Mouse (Mus musculus) left cerebral cortex, adult 2 months (tissue): ENCODE measurements around the gene Zfp385a. TPM values are rescaled to one million over a fixed set of nuclear protein-coding genes. Genes with fewer than 3 reads are reported as not detected.
"Not testable (repeated sequence)": the region's sequence is repeated elsewhere in the genome, so short reads cannot be mapped to it uniquely, and the experiment has no call there.

Experiments used
- DNase-seq, 2 experiments: peaks; one replicate each; pipeline ENCODE4 v3.0.0; 2021 to 2022; ENCODE audit warnings: low spot score in 2 of 2, mixed read lengths in 1 of 2; ENCODE audit errors: extremely low spot score in 1 of 2
- H3K27ac ChIP-seq: fragments of 200-600 bp; 2 replicates; pipeline ENCODE4 v1.8.1; 2022
- H3K4me3 ChIP-seq: fragments of 200-600 bp; 2 replicates; pipeline ENCODE4 v1.8.1; 2022
- CTCF ChIP-seq: fragments of 200-600 bp; IDR thresholded peaks from 2 replicates; pipeline ENCODE4 v1.8.1; 2022; ENCODE audit warnings: antibody characterized with exemption, mild to moderate bottlenecking, moderate library complexity
- intact Hi-C: fragments of 180-260 bp; cut with DNase I; formaldehyde crosslinking; loops from one replicate; pipeline ENCODE4 v1.15.1; 2025
- microRNA-seq, 2 experiments: library from miRNA; unstranded; fragments of <30 nt; microRNA quantifications; one replicate each; pipeline ENCODE4 v1.2.0; 2021
- total RNA-seq, 2 experiments: library from RNA; stranded (reverse); gene quantifications; 2 replicates each; pipeline ENCODE4 v1.2.3; 2021

The Zfp385a gene
- total RNA-seq, 2 experiments from 2014 or later = 66.1 to 77.5 TPM

DNA sequence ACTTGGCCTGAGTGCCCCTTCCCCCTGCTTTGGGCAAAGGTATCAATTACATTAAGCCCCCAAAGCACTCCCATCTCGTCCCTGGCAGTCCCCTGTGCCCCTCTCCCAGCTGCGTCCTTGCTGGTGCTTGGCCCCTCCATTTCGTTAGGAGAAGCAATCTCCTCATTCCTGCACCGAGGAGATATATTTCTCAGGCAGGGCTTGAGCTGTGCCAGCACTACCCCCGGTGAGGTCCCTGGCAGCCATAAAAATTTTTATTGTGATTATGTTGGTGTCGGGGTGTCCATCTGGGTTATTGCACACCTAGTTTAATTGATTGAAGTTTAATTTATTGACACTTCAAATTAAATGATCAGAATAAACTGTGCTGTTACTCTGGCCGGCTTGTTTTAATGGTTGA is 61.9 kb downstream of the Zfp385a start:
- intact Hi-C loops = no loop called here

GRCm38 (mm10) chr15:103275943-103276342 is 64.0 kb downstream of the Zfp385a start:
- H3K27ac ChIP-seq, DNase-seq, H3K4me3 ChIP-seq, intact Hi-C loops: not testable (repeated sequence)

More for the DNA sequence above, 61.9 kb downstream of the Zfp385a start:
- Histone ChIP-seq H3K27ac (no peak overlapping the region), H3K4me3 (no peak overlapping the region)
- no peak for TF ChIP-seq CTCF
- DNase-seq = no peak

DNA sequence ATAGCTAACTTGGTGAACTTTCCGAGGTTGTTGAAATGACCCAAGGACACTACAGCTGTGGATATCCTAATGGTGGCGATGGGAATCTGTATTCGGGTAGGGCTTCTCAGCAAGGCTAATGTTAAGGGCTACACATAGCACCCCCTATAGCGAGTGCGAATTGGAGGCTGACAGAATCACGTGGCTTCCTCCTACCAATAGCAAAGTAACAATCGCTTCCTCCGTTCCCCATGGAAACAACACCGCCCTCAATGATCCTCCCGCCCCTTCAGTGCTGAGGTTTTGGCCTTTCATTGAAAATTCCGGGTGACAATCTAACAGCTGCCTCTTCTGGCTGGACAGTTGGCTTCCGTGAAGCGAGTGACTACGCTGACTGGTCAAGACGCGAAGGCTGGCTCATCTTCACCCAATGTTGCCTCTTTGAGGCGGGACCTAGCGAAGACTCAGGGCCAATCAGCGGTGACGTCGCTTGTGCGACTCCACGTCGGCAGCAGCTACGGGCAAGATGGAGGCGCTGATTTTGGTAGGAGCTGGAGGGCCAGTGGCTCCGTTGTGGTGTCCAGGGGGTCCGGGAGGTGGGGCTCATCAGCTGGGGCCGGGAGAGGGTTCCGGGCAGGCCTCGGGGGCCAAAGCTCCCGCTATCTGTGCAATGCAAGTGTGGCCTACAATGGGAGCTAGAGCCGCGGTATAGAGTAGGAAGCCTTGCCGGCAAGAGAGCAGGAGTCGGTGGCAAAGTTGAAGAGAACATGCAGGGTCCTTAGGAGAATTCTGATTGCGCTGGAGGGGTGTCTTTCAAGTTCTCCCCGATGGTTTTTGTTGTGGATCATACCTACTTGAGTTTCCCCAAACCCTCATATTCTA is 67.2 kb downstream of the Zfp385a start, which contains the start of gene Copz1:
Gene Copz1, plus strand, starts transcription at position 296 of the 861 bp plus-strand sequence.
- TF ChIP-seq CTCF = peak; percentile 6; the same call in 1 of the 2 replicates
- Histone ChIP-seq H3K27ac (peak within 1 kb of the TSS; percentile 84), H3K4me3 (peak within 1 kb of the TSS; percentile 85)
- DNase-seq = peak; percentile 94 to 96
- intact Hi-C loops = loop anchor here (1.0 kb wide), 1 partner anchor 32 kb away; the partner anchor contains the start of gene Hnrnpa1

DNA sequence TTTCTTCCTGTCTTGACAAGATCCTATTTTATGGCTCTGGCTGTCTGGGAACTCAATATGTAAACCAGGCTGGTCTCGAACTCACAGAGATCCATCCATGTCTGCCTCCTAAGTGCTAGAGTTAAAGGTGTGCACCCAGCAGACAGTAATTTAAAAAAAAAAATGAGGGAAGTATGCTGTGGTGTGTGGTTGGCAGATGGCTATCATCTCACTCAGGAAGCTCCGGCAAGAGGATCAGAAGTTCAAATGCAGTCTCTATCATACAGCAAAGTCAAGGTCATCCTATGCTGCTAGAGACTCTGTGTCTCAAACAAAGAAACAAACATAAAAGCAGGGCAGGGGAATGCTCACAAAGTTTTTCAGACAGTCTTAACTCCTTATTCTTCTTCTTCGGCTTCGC is 71.0 kb downstream of the Zfp385a start:
- DNase-seq = no peak
- no peak for TF ChIP-seq CTCF
- Histone ChIP-seq H3K4me3 (no peak overlapping the region), H3K27ac (no peak overlapping the region)
- intact Hi-C loops = no loop called here

GRCm38 (mm10) chr15:103264794-103265193 is 75.1 kb downstream of the Zfp385a start:
- TF ChIP-seq CTCF = no peak
- intact Hi-C loops = no loop called here
- no peak for DNase-seq
- H3K27ac ChIP-seq = no peak overlapping the region
- no peak overlapping the region for H3K4me3 ChIP-seq

Small RNA genes lying within 50 kb of the gene (microRNA-seq; reads per million reads assigned to microRNA genes)
- gene Mir148b (52.8 to 62.1 reads per million in 2 experiments), gene Mir6963 (0 reads per million in 2 experiments)

Other genes starting within 250 kb of the Zfp385a start
- 10 to 100 TPM; 20.7 to 23.2 TPM for gene Smug1, start 173.0 kb downstream of the Zfp385a start, total RNA-seq
- 100 to 1,000 TPM; 171 to 176 TPM for gene Cbx5, start 100.3 kb downstream of the Zfp385a start, total RNA-seq
- gene Hnrnpa1, start 99.7 kb downstream of the Zfp385a start, total RNA-seq = 100 to 1,000 TPM; 233 to 247 TPM
- not detected for gene Nfe2, start 81.7 kb downstream of the Zfp385a start, total RNA-seq
- gene Copz1, start 67.4 kb downstream of the Zfp385a start, total RNA-seq = 10 to 100 TPM; 85.5 to 93.0 TPM
- gene Gpr84, start 29.5 kb downstream of the Zfp385a start, total RNA-seq = under 1 TPM; 0.40 to 0.66 TPM
- gene Itga5, start 26.7 kb upstream of the Zfp385a start, total RNA-seq = 1 to 10 TPM; 2.6 to 3.0 TPM
- gene Gtsf1, start 90.4 kb upstream of the Zfp385a start, total RNA-seq = not detected
- gene Gtsf2, start 108.4 kb upstream of the Zfp385a start, total RNA-seq = not detected
- 1 to 10 TPM; 8.3 to 9.2 TPM for gene Nckap1l, start 113.7 kb upstream of the Zfp385a start, total RNA-seq
- gene Pde1b, start 162.9 kb upstream of the Zfp385a start, total RNA-seq = 100 to 1,000 TPM; 138 to 175 TPM
- gene Ppp1r1a, start 197.9 kb upstream of the Zfp385a start, total RNA-seq = 100 to 1,000 TPM; 140 to 150 TPM
- not detected for gene Glycam1, start 225.0 kb upstream of the Zfp385a start, total RNA-seq